Mouse (Mus musculus) ES-Bruce4 (cell line): ENCODE measurements around the gene Pclaf. TPM values are rescaled to one million over a fixed set of nuclear protein-coding genes. Genes with fewer than 3 reads are reported as not detected.

Experiments
- H3K27ac ChIP-seq: 2 replicates; pipeline ENCODE4 v1.5.1; 2012; ENCODE audit warnings: low read length, inconsistent platforms; ENCODE audit not compliant: insufficient read depth
- H3K27me3 ChIP-seq: 2 replicates; pipeline ENCODE4 v1.6.1; 2012; ENCODE audit warnings: mild to moderate bottlenecking, low read length, inconsistent platforms; ENCODE audit not compliant: control insufficient read depth, poor library complexity, insufficient read depth, severe bottlenecking
- H3K36me3 ChIP-seq: 2 replicates; pipeline ENCODE4 v1.6.1; 2012; ENCODE audit warnings: inconsistent platforms, mild to moderate bottlenecking, low read length, moderate library complexity; ENCODE audit not compliant: control insufficient read depth, poor library complexity, insufficient read depth, severe bottlenecking
- H3K4me1 ChIP-seq: one replicate; pipeline ENCODE4 v1.8.1; 2011; ENCODE audit warnings: low read length; ENCODE audit not compliant: control insufficient read depth, insufficient read depth
- H3K4me3 ChIP-seq: 2 replicates; pipeline ENCODE4 v1.5.1; 2011; ENCODE audit warnings: low read depth, mild to moderate bottlenecking, low read length
- H3K9ac ChIP-seq: 2 replicates; pipeline ENCODE4 v1.6.1; 2012; ENCODE audit warnings: low read depth, mild to moderate bottlenecking, inconsistent platforms; ENCODE audit not compliant: poor library complexity, severe bottlenecking
- H3K9me3 ChIP-seq: replicated peaks from 2 replicates; pipeline ENCODE4 v1.6.1; 2012; ENCODE audit warnings: mild to moderate bottlenecking, low read length, inconsistent platforms; ENCODE audit not compliant: control insufficient read depth, poor library complexity, insufficient read depth, severe bottlenecking
- CTCF ChIP-seq: IDR thresholded peaks from one replicate; pipeline ENCODE4 v1.8.1; 2011; ENCODE audit warnings: low read depth, low read length
- EP300 ChIP-seq: IDR thresholded peaks from 2 replicates; pipeline ENCODE4 v1.6.1; 2011; ENCODE audit warnings: low read depth, low read length; ENCODE audit not compliant: insufficient read depth
- POLR2A ChIP-seq: IDR thresholded peaks from one replicate; pipeline ENCODE4 v1.8.1; 2011; ENCODE audit warnings: low read length; ENCODE audit not compliant: insufficient read depth
- polyA plus RNA-seq: library from polyadenylated mRNA; stranded (reverse); fragments of >200 nt; gene quantifications from 2 replicates; pipeline ENCODE4 v1.2.4, GENCODE M21; 2011; ENCODE audit warnings: low read depth; ENCODE audit not compliant: missing spikeins, insufficient read depth, insufficient read length

Gene Pclaf
- polyA plus RNA-seq, 1 experiment = 76.4 TPM

DNA sequence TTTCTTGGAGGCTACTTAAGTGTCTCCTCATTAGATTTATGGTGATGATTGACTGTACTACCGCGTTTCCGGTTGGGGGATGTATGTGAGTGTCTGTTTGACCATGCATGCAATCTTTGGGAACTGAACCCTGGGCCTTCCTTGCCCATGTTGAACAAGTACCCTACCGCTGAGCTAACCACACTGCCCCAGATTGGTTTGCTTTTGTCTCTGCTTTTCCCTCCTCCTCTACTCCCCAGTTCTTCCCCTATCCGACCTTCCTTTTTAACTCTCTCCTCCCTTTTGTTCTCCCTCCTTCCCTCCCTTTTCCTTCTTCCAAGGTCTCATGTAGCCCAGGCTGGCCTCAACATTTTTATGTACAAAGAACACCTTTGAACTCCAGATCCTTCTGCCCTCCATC lies 1.1 kb downstream of the Pclaf start:
- Histone ChIP-seq H3K9ac (peak overlapping the region; percentile 73), H3K27ac (no peak overlapping the region), H3K4me3 (peak overlapping the region; percentile 75), H3K4me1 (no peaks in the 10 kb centered on the region), H3K27me3 (no peaks in the 10 kb centered on the region), H3K36me3 (peaks cover 10% of the 10 kb centered on the region; the same call in 1 of the 2 replicates), H3K9me3 (no peaks in the 10 kb centered on the region)
- TF ChIP-seq CTCF (no peak), POLR2A (no peak), EP300 (no peak)

DNA sequence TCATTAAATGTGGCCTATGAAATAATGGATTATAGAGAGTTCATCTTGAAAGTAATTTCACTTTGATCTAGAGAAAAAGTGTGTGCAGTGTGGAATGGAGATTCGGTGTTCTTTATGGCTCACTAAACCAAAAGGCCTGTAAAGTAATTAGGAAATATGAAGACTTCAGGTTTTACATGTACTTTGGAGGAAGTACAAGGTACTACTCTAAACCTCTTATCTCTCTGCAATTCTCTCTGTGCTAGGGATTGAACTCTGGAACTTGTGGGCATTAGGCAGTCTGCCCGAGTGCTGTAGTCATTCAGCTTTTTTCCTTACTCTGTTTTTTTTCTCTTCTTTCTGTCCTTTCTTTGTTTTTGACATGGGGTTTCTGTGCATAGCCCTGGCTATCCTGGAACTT lies 6.9 kb downstream of the Pclaf start:
- H3K9ac ChIP-seq = no peak overlapping the region
- H3K4me1 ChIP-seq = no peaks in the 10 kb centered on the region
- H3K9me3 ChIP-seq = no peaks in the 10 kb centered on the region
- H3K27ac ChIP-seq = no peak overlapping the region
- H3K4me3 ChIP-seq = no peak overlapping the region
- no peaks in the 10 kb centered on the region for H3K27me3 ChIP-seq
- peaks cover 21% of the 10 kb centered on the region for H3K36me3 ChIP-seq
- TF ChIP-seq CTCF = no peak

DNA sequence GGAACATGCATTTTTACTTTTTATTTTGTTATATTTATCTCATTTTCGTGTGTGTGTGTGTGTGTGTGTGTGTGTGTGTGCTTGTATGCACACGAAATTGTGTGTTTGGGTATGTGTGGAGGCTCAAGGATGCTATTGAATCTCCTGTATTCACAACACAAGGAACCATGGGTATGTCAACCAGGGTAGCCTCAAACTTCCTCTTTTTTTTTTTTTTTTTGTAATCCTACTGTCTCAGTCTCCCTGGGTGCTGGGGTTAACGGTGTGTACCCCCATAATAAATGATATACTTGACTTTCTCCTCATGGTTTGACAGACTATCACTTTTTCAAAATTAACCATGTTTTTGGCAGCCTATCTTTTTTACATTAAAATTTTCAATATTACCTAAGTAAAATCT lies 12.8 kb downstream of the Pclaf start:
- no peaks in the 10 kb centered on the region for H3K27me3 ChIP-seq

GRCm38 (mm10) chr9:65903419-65903818 lies 13.4 kb downstream of the Pclaf start:
- H3K27ac ChIP-seq = no peak overlapping the region
- no peak overlapping the region for H3K4me3 ChIP-seq
- peaks cover 4% of the 10 kb centered on the region for H3K36me3 ChIP-seq
- no peaks in the 10 kb centered on the region for H3K27me3 ChIP-seq
- TF ChIP-seq CTCF (peak; percentile 7), POLR2A (no peak)
- no peak overlapping the region for H3K9ac ChIP-seq
- no peaks in the 10 kb centered on the region for H3K4me1 ChIP-seq
- H3K9me3 ChIP-seq = no peaks in the 10 kb centered on the region

More for the DNA sequence above, 12.8 kb downstream of the Pclaf start:
- no peak overlapping the region for H3K27ac ChIP-seq
- no peaks in the 10 kb centered on the region for H3K4me1 ChIP-seq
- no peak for TF ChIP-seq EP300
- no peak for TF ChIP-seq POLR2A
- no peak for TF ChIP-seq CTCF
- no peak overlapping the region for H3K4me3 ChIP-seq
- peaks cover 5% of the 10 kb centered on the region for H3K36me3 ChIP-seq
- H3K9ac ChIP-seq = no peak overlapping the region
- H3K9me3 ChIP-seq = no peaks in the 10 kb centered on the region

DNA sequence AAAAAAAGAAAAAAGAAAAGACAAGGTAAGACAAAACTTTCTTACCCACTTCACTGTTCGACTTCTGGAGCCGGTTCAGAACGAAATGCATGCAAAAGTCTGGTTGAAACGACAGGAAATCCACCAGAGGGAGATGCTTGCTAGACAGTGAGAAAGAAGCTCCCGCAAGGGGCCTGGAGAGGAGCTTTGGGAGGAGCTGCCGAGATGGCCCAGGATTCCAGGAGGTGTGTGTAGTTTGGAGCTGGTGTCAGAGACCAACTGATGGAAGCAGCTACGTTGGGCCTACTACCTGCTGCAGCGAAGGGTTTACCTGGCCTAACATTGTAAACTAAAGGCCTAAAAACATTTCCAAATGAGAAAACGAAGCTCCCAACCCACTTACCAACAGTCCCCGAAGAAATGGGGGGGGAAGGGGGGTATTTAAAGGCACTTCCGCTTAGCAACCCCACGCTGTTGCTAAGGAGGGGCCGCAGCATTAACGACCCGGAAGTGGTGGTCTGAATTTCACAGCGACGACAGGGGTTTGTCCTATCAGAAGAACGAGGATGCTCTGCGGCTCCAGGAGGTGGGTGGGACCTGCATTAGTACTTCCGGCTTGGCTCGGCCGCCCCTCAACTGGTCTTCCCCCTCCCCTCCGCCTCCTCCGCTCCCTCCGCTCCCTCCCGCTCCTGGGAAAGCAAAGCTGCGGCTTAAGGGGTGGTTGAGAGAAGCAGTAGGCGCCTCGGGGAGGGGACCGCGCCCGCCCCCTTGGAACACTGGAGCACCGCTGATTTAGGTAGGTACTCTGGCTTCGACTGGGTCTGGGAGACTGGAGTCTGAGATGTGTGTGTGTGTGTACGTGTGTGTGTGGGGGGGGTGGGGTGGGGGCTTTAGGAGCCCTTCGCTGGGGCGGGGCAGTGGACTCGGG lies 18.6 kb downstream of the Pclaf start, which contains the start of the genes Trip4 and Csnk1g1:
Gene Trip4 (minus strand): TSS at position 401 of the 907 bp plus-strand sequence.
Gene Csnk1g1 (plus strand): TSS at position 531 of the 907 bp plus-strand sequence.
- H3K36me3 ChIP-seq = peaks cover 3% of the 10 kb centered on the region; the same call in 1 of the 2 replicates
- H3K4me3 ChIP-seq = peak within 1 kb of the TSS; percentile 92
- H3K27me3 ChIP-seq = no peaks in the 10 kb centered on the region
- H3K9ac ChIP-seq = peak within 1 kb of the TSS; percentile 89
- TF ChIP-seq EP300 (no peak), CTCF (no peak), POLR2A (no peak)
- H3K4me1 ChIP-seq = no peaks in the 10 kb centered on the region
- H3K27ac ChIP-seq = peak within 1 kb of the TSS; percentile 83
- H3K9me3 ChIP-seq = no peaks in the 10 kb centered on the region

DNA sequence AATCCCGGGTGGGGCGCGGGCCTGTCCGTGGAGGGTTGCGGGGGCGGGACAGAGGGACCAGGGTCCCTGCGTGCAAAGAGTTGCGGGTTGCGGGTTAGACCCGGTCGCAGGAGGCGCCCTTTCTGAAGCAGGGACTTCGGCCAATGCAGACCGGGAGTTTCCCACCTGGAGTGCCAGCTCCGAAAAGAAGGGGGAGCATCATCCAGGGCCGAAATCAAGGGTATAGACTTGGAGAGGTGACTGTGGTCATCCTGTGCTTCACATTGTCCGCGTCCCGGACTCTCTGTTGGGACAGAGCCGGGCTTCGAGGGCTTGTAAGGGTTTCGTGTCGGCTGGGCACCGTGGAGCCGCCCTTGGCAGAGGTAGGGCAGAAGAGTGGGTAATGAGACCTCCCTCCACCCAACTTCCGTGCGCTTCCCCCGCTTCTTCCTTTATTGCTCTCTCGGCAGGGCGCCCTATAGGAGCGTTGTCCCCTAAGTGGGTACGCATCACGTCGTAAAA lies 19.3 kb downstream of the Pclaf start:
- Histone ChIP-seq H3K9ac (peak overlapping the region; percentile 89), H3K27me3 (no peaks in the 10 kb centered on the region), H3K4me1 (no peaks in the 10 kb centered on the region), H3K36me3 (peaks cover 3% of the 10 kb centered on the region; the same call in 1 of the 2 replicates), H3K27ac (peak overlapping the region; percentile 76), H3K9me3 (no peaks in the 10 kb centered on the region), H3K4me3 (peak overlapping the region; percentile 92)
- TF ChIP-seq CTCF = peak; percentile 3
- no peak for TF ChIP-seq POLR2A
